Mouse (Mus musculus) natural killer cell, adult 2 months (primary cell): Measurements from ENCODE around the gene Dcst2.
A peak's percentile ranks its signal among the peaks of the same experiment; 100 is the strongest.

Experiments used
- DNase-seq, 2 experiments: peaks; one replicate each; pipeline ENCODE4 v3.0.0; 2022; ENCODE audit warnings: low spot score in 2 of 2

The Dcst2 gene

DNA sequence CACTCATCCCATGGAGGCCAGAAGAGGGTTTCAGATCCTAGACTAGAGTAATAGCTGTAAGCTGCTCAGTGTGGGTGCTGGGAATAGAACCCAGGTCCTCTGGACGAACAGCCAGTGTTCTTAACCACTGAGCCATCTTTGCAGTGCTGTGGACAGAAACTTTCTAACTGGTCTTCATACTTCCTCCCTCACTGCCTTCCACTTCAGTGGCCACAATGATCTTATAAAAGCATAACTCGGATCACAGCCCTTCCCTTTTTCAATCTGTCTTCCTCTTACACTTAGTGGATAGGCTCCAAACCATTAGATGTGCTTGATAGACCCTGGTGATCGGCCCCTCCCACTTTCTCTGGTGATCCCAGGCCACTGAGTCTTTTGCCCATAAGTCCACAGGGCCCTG, 1.5 kb upstream of the Dcst2 start:
- no peak for DNase-seq

DNA sequence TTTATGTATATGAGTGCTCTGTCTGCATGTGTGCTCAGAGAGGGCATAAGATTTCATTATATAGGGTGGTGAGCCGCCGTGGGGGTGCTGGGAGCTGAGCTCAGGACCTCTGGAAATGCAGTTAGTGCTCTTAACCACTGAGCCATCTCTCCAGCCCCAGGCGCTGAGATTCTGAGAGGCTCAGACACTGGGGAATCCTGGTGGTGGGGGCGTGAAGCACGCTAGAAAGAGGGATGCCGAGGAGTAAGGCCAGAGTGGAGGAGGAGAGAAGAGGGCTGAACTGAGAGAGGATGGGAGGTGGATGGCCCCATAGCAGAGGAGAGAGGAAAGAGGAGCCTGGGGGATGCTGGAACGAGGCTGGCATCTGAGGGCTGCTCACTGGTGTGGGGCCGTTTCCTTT, 2.9 kb downstream of the Dcst2 start:
- DNase-seq, result no peak

DNA sequence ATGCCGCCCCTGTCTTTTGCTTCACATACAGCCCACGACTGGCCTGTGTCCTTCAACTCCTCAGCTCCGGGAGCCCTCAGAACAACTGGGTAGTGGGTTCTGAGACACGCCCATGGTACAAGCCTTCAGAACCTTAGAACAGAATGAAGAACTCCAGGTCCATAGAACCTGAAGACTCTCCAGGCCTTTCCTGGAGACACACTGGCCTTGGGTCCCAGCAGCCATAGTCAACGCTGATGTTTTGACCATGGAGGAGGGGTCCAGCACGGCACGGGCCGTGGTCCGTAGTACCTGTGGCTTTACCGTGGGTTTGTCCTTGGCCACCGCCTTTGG, 3.3 kb downstream of the Dcst2 start, which contains the start of gene Dcst1:
Dcst1 (minus strand) TSS at position 101 of the 333 bp plus-strand sequence.
- DNase-seq, result no peak

DNA sequence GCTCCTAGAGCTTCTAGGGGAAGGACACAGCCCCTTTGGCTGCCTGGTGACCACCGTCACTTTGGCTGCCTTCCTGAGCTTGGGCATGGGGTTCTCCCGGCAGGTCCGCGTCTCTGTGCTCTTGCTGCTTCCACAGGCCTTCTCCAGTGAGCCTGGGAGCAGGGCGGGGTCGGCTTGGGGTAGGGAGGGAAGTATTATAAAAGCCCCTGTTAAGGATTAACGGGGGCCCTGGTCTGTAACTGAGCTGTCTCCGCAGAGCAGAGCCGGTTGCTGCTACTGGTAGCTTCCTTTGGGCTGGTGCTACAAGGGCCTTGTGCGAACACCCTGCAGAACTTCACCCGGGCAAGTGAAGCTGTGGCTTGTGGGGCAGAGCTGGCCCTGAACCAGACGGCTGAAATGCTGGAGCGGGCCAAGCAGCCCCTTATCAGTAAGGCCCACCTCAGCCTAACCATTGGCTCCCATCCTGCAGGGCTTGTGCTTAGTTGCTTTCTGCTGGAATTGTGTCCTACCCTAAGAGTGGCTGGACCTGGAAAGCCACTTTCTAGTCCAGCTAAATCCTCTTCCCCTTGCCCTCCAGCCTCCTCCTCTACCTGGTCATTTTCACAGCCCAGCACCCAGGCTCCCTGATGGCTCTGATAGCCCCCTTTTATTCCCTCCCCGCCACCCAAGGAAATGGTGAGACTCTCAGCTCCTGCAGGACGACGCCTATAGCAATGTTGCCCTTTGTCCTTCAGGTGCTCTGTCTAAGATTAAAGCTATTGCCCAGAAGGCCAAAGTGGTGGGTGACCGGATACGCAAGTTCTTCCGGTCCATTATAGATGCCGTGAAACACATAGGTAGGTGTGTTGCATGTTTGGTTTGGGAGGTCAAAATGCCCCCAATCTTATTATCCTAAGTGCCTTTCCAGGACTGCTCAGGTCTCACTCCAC, 4.0 kb downstream of the Dcst2 start:
- DNase-seq, result no peak

DNA sequence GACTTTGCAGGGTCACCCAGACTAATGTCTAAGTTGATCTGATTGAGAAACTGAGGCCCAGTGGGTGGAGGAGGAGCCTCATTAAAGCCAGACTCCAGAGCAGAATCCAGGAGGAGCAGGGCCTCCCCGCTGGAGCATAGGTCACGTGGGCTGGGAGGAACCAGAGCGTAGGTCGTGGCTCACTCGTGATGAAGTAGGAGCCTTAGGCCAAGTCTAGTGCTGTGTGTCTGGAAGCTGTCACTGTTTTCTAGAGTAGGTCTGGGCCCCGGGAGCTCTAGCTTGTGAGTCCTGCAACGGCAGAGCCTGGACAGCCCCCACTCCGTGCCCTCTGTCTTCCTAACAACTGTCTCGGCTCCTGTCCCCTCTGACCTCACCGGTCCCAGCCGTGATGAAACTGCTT, 5.6 kb downstream of the Dcst2 start:
- DNase-seq, result no peak

DNA sequence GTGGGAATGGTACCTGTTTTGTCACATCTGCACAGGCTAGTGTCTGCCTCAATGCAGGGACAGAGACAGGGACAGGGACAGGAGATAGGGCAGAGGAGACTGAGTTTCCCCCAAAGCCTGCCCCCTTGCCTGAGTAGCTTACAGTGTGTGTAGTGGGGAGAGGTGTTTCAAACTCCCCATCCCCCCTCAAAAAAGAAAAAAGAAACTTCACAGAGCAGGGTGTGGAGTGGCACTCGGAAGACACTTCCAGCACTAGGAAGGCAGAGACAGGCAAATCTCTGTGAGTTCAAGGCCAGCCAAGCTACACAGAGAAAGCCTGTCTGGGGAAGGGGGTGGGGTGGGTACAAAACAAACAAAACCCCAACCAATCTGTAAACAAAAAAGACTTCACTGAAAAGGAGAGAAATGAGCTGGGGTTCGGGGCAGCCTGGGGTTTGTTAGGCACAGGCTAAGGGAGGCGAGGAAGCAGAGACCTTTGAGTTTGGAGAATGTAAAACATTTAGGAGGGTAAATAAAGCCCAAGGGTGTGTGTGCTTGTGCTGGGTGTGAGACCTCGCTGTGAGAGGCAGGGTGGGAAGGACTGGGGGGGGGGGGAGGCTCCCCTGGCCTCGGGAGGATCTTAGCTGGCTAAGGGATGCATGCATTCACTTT, 11.9 kb downstream of the Dcst2 start:
- no peak for DNase-seq

DNA sequence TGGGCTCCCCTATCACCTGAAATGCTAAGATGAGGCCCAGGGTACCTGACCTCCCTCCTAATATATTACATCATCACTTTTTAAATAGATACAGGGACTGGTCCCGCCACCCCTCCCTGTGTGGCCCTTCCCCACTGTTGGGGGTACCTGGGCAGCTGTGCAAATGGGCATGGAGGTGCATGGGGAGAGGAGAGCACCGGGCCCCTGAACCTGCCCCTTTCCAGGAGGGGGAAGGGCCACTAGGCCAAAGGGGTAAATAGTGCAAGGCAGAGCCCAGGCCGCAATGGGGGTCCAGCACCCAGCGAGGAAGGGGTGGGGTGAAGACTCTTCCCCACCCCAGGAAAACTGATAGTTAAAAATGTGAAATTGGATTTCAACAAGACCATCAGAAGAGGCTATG, 16.1 kb downstream of the Dcst2 start:
- DNase-seq, result no peak

DNA sequence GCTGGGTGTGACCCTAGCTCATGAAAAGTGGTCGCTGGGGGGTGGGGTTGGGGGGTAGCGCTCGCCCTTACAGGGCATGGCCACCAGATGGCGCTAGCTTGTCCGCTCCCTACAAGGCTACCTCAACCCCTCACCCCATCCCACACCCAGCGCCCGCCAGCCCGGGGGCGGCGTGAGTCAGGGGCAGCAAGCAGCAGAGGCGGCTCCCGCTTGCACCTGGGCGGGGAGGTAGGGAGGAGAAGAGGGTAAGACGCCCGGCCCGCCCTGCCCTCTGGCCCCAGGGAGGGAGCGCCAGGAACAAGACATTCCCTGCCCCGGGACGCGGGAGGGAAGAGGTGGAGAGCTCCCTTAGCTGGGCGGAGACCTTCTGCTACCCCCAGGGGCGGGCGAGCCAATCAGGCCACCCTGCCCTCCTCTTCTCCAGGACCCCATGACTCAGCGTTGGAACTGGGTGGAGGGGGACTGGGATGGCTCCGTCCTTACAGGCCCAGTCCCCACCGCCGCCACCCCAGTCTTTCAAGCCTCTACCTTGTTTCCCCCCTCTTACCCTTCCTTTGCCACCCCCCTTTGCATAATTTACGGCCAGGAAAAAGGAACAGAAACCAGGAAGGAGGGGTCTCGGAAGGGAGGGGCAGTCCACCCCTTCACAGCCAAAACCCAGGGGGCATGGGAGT, 16.8 kb downstream of the Dcst2 start:
- DNase-seq, result peak; percentile 42 to 68

DNA sequence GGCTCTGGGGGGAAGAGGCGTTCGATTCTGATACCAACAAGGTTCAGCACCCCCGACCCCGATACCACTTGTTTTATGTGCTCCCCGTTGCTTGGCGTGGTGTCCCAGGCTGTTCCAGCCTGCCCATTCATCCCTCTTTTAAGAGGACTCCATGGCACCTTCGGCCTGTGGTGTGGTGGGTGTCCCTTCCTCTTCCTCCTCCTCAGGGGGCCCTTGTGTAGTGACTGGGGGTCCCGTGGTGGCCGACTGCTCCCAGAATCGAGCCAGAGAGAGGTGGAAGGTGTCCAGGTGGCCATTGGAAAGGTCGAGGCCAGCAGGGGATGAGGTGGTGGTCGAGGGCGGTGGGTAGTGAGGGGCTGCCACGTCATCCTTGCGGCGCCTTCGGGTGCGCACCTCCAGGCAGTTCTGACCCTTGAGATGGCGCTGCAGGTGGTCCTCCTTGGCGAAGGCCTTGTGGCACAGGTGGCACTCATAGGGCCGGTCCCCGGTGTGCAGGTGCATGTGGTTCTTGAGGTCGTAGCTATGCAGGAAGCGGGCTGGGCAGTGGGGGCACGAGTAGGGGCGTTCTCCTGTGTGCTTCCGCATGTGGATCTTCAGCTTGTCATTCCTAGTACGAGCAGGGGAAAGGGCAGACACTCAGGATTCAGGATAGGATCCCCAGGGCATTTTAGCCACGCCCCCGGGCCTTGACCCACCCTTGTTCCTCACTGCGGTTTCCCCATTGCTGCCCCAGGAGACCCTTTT, 17.8 kb downstream of the Dcst2 start:
- DNase-seq, result no peak

DNA sequence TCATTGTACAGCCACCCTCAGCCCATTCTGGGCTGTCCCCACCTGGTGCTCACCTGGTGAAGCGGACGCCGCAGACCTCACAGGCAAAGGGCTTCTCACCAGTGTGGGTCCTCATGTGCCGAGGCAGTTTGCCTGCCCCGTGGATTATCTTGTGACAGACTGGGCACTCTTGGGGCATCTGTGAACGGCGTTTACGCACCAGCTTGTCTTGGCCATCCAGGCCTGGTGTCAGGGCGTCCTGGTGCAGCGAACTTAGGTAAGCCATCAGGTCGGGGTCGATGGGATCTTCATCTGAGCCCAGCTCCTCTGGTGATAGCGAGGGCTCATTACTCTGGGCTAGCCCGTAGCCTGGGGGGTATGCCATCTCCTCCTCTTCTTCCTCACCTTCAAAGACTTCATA, 18.5 kb downstream of the Dcst2 start:
- no peak for DNase-seq

DNA sequence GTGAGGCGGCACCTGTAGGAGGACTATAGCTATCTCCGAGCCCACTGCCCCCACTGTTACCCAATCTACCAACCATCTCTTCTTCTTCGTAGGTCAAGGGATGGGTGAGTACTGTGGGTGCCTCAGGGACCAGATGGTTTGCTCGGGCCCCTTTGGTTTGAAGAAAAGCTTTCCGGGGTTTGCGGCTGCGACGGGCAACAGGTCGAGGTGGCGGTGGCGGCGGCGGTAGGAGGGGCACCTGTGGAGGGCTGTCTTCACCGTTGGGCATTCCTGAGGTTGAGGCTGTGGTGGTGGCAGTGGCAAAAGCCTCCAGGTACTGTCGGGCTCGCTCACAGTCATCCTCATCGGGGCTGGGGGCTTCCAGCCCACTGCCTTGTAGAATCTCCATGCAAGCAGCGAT, 18.9 kb downstream of the Dcst2 start:
- DNase-seq, result no peak

DNA sequence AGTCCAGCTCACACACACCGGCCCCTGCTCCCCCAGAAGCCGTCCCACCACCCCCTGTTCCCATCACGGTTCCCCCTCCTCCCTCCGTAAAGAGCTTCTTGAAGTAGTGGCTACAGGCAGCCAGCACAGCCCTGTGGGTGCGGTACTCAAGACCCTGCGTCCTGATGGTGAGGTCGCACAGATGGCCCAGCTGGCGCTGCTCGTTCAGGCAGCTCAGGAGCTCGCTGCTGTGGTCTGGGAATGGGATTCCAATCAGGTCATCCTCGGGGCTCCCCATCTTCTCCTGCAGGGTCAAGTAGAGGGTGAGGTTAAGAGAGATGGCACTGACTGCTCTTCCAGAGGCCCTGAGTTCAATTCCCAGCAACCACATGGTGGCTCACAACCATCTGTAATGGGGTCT, 19.5 kb downstream of the Dcst2 start:
- no peak for DNase-seq

DNA sequence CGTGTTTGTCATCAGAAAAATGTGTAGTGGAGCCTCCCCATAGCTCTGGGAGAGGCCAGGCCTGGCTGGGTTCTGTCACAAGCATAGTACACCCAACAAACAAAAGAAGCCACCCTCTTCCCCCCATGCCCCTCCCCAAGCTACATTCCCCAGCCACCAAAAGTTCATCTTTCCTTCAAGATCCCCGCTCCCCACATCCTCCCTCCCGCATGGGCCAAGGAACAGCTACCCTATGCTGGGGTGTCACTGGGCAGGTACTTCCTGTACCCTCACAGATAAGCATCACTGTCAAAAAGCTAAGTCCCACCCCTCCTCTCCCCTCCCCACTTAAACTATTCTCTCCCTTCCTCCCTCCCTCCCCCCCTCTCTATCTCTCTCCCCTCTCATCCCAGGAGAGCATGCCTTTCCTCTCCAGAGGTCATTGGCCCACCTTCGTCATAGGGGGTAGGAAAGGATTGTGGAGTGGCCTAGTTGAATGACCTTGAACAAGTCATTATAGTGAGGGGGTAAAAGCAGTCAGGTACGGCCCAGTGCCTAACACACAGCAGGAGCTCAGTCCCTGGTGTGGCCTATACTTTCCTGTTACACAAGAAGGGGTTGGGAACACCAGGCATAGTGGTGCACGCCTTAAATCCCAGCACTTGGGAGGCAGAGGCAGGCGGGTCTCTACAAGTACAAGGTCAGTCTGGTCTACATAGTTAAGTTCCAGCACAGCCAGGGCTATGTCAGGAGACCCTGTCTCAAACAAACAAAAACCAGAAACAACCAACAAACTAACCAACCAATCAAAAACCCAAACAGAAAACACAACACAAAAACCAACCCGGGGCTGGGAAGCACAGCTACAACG, 20.5 kb downstream of the Dcst2 start:
- DNase-seq, result no peak

DNA sequence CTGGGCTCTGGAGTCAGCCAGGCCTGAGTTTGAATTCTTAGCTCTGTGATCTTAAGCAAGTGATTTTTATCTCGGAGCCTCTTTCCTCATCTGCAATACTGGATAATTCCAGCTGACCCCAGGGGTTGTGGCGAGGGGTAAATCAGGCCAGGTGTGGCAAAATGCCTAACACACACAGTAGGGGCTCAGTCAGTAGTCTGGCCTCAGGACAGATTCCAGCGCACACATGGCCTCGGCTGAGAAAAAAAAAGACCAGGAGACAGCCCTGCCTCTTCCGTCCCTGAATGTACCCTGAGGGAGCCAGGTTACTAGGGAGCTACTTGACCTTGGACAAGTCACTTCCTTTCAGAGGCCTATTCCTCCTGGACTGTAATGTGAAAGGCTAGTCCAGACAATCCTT, 21.2 kb downstream of the Dcst2 start:
- no peak for DNase-seq

DNA sequence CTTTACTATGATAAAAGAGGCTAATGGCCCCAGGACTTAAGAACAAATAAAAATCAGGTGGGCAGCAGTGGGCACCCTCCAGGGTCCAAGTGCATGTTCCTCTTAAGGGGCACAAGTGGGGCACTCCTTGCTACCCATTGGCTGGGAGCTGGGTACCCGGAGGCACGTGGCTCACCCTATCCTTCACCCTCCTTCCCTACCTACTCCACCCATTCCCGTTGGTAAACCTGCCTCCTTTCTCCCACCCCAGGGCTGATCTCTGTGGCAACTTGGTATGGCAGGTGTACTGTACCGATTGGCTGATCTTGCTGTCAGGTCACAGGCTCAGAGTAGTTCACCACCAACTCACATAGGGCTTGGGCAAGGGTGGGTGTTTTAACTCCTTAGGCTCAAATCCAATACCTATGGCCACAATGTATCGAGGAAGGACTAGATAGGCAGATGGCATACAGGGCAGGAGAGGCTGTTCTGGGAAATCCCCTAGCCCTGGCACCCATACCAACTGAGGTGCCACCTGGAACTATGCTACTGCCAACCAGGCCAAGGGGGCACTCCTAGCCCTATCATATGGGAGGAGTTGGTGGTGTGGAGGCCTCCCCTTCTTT, 22.0 kb downstream of the Dcst2 start:
- DNase-seq, result no peak

DNA sequence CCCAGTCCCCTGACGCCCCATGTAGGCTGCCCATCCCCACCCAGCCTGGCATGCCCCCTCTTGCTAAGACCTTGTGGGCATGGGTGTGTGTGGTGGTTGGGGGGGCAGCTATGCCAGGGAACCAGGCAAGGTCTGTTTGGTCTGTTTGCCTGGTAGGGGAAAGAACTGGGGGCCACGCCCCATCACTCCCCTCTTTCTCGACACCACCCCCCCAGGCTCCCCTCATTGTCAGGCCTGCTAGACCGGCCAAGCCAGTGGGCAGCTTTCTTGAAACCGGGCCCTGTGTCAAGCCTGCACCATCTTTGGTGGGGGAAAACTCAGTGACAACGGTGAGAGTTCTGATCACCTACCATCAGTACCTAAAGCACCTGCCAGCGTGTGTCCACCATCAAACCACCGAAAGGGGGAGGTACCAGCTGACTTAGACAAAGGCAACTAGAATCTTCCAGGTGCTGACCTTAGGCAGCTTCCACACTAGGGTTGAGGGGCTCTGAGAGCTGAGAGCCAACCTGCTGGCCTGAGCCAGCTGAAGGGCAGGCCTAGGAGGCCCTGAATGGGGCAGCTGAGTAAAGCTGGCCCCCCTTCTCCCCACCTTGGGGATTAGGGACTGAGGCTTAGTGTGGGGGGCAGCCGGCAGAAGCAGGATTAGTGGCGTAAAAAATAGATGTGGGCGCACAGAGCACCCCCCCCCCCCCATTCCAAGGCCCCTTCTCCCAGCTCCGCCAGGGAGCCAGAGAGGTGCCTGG, 22.7 kb downstream of the Dcst2 start:
- no peak for DNase-seq

DNA sequence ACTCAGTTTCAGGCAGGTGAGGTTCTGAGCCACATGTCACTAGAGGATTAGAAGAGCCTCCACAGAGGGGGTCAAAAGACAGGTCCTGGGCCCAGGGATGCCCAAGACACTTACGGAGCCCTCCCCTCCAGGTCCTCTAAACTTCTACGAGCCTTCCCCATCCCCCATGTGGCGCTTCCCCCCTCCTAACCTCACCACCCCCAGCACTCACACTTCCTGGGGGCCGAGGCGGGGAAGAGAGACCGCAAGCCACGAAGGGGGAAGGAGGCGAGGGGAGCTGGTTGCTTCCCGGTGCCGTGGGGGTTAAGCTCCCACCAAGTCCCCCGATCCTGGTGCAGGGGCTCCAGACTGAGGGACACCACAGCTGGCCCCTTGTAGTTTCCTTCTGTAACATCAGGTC, 23.7 kb downstream of the Dcst2 start:
- no peak for DNase-seq

DNA sequence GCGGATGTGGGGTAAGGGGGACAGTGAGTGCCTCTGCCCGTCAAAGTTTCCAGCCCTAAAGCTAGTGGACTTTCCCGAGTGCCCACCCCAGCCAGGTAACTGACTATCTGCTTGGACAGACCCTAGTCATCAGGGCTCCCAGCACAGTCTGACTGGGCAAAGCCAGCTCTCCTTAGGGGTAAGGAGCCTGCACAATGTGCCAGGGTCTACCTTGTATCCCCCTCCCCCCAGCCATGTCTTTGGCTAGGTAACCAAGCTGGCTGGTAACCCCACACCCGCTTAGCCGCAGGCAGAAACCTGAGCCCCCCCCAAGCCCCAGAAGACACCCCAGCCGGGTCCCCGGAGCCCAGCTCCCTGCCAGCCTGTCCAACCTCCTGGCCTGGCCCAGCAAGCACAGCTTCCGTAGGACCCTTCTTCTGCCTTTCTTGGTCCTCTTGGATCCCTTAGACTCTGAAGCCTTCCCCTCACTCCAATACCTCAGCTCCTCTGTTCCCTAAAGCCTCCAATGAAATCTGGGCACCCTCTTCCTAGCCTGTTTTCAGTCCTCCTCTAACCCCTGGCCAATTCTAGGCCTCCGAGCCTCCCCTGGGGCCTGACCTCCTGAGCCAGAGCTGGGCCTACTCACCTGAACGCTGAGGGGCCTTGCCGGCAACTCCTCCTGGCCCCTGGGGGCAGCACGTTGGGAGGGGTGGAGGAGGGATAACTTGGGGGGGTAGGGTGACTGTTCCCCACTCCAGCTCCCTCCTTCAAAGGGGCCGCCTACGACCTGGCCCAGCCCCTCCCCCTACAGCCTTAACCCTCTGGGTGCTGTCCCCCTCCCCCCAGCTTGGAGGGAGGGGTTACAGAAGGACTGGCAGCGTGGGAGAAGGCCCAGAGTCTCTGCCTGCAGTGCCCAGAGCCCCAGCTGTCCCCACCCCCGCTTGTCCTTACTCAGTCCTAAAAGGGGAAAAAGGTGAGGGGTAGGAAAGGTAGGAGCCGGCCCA, 25.0 kb downstream of the Dcst2 start:
- no peak for DNase-seq

DNA sequence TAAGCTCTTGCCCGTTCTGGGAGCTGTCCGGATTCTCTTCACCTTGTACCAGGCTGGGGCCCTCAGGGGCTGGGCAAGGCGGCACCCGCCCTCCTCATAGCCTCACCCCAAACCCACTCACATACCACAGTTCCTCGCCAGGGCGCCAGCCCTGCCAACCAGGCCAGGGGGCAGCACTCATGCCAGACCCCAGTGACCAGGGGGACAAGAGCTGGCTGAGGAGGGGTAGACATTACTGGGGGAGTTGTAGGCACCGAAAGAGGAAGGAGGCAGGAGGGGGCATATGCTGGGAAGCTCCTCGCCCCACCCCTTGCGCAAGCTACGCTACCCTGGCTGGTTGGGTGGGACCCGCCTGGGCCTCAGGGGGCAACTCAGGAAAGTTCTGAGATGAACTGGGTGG, 25.9 kb downstream of the Dcst2 start:
- no peak for DNase-seq
